In genomic region chrX:17300349-17300880, GRCm38 (mm10) we compare ENCODE assay signal across 16 mouse cellular contexts. TPM values are rescaled to one million over a fixed set of nuclear protein-coding genes. Genes with fewer than 3 reads are reported as not detected.
"Had no signal": no experiment of that assay in that cellular context is flagged by ENCODE, and none has a peak within 500 bp of the region (broad histone marks: within the 10 kb centered on the region; RNA-seq: fewer than 3 reads in every experiment).

No protein-coding gene starts in this region.

- DNase-seq: liver, embryonic 13.5 days; liver, postnatal 0 days; lung, embryonic 14.5 days; lung, postnatal 10 days; lung, postnatal 4 days; right cerebral cortex, postnatal 14 days; thymus, adult 2 months; thymus, postnatal 25 days; thymus, postnatal 4 days had no signal

- H3K36me3 ChIP-seq: liver, embryonic 13.5 days; liver, embryonic 15.5 days; midbrain, embryonic 13.5 days; midbrain, embryonic 15.5 days; neural tube, embryonic 12.5 days; stomach, embryonic 15.5 days had no signal

- H3K4me3 ChIP-seq: liver, embryonic 13.5 days; liver, embryonic 15.5 days; midbrain, embryonic 13.5 days; midbrain, embryonic 15.5 days; neural tube, embryonic 12.5 days; stomach, embryonic 15.5 days had no signal

- H3K9me3 ChIP-seq: liver, embryonic 13.5 days; liver, embryonic 15.5 days; midbrain, embryonic 13.5 days; midbrain, embryonic 15.5 days; neural tube, embryonic 12.5 days; stomach, embryonic 15.5 days had no signal

- H3K4me1 ChIP-seq: liver, embryonic 13.5 days; liver, embryonic 15.5 days; midbrain, embryonic 13.5 days; midbrain, embryonic 15.5 days; neural tube, embryonic 12.5 days; stomach, embryonic 15.5 days had no signal

- ATAC-seq: liver, postnatal 0 days; midbrain, embryonic 13.5 days; midbrain, embryonic 15.5 days had no signal

- H3K27me3 ChIP-seq: liver, embryonic 13.5 days; liver, embryonic 15.5 days; midbrain, embryonic 13.5 days; midbrain, embryonic 15.5 days; neural tube, embryonic 12.5 days; stomach, embryonic 15.5 days had no signal

RNA-seq across cellular contexts. Expression of gene Efhc2, which starts 18.8 kb away (rescaled TPM):
- total RNA-seq: neutrophil, adult 5-6 weeks had no signal
- polyA plus RNA-seq: liver, embryonic 15.5 days; liver, postnatal 0 days; spleen, adult 2 months; thymus, adult 2 months had no signal
